Mouse (Mus musculus) lung, postnatal 10 days (tissue): ENCODE measurements around the gene Pkp1.

ENCODE experiments used
- DNase-seq: peaks from one replicate; pipeline ENCODE4 v3.0.0; 2021

Gene Pkp1

DNA sequence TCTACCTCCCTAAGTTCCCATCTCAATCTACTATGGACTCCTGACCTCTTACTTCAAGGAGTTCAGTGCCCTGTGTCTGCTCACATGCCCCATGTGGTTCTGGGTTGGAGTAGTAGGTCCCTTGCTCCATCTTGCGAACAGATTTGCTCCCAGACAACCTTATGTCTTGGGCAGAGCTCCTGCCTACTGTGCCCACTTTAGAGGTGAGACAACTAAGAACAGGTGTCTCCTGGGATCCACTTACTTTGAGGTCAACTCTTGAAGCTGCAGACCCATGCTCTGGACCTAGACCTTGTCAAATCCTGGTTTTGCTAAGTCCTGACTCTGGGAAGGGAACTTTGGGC, 63.7 kb downstream of the Pkp1 start:
- no peak for DNase-seq

GRCm38 (mm10) chr1:135854591-135855343, 64.2 kb downstream of the Pkp1 start:
- DNase-seq: no peak

DNA sequence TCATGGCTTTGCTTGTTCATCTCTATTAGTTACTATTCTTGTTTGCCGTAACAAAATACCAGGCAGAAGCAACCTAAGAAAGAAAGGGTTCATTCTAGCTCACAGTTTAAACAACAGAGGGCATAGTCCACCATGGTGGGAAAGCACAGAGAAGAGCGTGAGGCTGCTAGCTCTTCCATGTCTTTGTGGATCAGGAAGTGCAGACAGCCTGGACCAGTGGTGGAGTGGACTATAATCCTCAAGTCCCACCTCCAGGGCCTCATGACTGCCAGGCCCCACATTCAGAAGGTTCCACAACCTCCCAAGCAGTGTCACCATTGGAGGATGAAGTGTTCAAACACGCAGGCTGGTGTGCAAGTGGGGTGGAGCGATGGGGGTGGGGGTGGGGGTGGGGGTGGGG, 65.8 kb downstream of the Pkp1 start:
- DNase-seq: no peak

GRCm38 (mm10) chr1:135852044-135852756, 66.8 kb downstream of the Pkp1 start:
- no peak for DNase-seq

- peak; percentile 64 for DNase-seq
These were observed 68.1 kb downstream of the Pkp1 start for GRCm38 (mm10) chr1:135850722-135851512.

DNA sequence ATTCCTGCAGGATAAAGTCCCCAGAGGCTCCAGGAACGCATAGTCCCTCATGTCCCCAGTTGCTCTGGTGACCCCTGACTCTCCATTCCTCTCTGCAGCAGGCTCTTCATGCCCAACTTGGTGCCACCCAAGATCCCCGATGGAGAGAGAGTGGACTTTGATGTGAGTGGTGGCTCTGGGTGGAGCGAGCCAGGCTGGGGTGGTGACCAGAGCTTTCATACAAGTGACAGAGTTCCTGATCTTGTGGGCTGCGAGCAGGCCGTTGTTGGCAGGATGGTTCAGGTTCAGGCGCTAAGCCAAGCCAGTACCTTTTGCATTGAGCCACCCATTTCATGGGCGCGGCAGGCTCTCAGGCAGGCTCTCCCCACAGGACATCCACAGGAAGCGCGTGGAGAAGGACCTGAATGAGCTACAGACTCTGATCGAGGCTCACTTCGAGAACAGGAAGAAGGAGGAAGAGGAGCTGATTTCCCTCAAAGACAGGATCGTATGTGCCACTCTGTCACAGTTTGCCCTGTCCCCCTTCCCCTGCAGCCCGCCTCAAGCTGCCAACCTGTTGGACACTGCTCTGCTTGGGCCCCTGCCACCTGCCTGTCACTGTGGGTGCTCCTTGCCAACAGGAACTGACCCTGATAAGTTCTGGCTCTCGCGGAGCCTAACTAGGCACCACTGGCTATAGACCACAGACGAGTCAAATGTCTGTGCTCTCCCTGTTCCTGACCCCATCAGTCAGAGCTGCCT, 71.2 kb downstream of the Pkp1 start:
- DNase-seq: no peak

DNA sequence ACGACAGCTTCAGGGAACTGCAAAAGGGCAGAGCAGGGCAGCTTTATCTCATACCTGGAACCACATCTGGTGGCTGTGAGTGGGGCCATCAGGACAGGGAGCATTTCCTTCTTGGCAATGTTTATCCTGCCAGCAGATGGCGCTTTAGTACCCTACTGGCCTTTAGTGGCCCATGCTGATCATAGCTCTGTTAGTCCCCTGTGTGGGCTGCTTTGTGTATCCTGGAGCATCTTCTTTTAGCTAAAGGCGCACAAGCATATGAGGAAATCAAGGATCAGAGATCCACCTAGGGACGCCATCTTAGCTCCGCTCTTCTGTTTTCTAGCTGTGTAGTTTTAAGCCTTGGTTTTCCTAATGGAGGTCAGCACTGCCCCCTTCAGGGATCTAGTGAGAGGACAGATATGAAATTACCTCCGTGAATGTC, 71.9 kb downstream of the Pkp1 start:
- DNase-seq: peak; percentile 61

DNA sequence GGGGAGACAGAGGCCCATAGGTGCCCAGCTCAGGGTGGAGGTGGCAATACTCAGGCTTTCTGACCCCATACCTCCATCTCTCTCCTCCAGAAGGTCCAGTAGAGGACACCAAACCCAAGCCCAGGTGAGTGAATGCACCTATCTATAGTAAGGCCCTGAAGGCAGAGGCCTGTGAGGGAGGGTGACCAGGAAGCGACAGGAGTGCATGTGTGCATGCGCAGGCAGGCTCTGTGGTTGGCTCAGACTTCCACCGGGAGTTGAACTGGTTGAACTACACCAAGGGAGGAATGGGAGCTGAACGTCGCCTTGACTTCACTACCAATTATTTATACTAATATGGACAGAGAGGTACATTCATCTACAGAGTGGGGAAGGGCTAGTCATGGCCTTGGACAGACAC, 72.4 kb downstream of the Pkp1 start:
- DNase-seq: no peak

DNA sequence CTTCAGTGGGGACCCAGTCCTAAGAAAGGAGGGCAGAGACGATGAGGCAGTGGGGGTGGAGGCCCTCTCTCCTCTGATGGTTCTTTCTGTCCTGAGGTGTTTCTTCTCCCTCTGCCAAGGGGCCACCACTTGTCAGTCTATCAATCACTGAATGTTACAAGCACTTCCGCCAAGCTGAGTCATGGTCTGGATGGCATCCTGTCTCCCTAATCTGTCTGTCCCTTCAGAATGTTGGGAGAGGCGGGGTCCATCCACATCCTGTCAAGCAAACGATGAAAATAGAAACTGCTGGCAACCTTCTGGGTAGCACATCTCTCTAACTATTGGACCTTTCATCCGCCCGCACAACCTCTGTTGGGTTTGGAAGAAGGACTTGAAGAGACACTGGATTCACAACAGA, 74.5 kb downstream of the Pkp1 start:
- peak; percentile 81 for DNase-seq

GRCm38 (mm10) chr1:135843519-135844262, 75.3 kb downstream of the Pkp1 start:
- DNase-seq: no peak

- DNase-seq: no peak
These were observed 78.2 kb downstream of the Pkp1 start for GRCm38 (mm10) chr1:135840675-135841395.

DNA sequence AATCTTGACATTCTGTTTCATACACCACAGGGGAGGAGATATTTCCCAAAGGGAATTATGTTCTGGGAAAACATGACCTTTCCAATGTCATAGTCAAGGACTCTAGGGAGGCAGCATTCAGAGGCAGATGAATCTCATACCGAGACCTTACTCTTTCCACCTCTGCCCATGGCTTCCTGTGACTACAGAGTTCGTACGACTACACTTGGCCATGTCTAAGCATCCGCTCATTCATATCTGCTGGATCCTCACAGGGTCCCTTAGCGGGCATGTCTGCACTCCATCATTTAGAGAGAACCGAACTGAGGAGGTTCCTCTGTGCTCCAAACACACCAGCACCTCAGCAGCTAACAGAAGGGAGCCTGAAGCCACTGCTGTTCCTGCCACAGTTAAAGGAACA, 79.9 kb downstream of the Pkp1 start:
- no peak for DNase-seq

GRCm38 (mm10) chr1:135838626-135839025, 80.4 kb downstream of the Pkp1 start:
- DNase-seq: no peak

DNA sequence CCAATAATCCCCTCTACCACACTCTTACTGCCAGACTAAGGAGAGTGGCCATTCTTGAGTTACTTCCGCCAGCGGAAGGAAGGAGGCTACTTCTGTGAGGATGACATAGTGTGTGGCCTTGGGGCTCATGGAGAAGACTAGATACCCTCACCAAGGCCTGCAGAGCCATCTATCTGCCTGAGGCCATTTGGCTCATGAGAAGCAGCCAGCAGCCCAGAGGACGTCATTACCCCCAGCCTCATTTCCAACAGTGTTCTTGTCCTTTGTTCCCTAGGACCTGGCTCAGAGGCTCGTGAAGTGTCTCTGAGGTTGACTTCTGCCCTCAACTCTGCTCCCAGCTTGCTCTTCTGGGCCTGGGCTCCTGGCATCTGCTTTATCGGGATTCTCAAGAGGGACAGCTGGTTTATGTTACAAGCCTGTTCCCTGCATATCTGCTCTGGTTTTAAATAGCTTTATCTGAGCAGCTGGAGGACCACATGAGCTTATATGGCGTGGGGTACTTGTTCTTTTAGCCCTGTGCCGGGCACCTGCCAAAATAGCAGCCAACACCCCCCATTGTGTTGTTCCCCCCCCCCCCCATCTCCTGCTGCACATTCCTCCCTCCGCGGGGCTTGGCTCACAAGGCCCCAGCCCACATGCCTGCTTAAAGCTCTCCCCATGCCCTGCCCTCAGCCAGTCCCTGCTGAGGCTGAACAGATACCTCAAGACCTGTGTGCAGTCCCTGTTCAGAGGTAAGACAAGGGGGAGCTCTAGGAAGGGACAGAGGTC, 83.1 kb downstream of the Pkp1 start, which contains the start of gene Tnnt2:
Gene Tnnt2 (plus strand): TSS at position 639 of the 768 bp plus-strand sequence.
- no peak for DNase-seq

DNA sequence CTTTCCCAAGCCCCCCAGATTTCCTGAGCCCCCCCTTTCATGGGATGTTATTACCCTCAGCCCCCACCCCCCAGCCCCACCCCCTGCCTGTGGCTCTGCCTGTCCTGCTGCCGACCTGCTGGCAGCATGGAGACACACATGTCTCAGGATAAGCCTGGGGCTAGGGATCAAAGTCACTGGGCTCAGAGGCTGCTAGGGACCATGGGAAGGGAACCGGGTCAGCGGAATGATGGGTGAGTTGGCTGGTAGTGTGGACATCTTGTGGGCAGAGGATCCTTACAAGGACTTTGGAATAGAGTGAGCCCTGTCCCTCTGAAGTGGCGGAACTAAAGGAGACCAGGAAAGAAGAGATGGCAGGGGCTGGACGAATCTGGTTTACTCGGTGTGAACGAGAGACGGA, 84.0 kb downstream of the Pkp1 start:
- no peak for DNase-seq

GRCm38 (mm10) chr1:135834206-135834859, 84.7 kb downstream of the Pkp1 start:
- no peak for DNase-seq

- peak; percentile 57 for DNase-seq
These were observed 90.1 kb downstream of the Pkp1 start for GRCm38 (mm10) chr1:135828918-135829317.

- no peak for DNase-seq
These were observed 97.2 kb downstream of the Pkp1 start for GRCm38 (mm10) chr1:135821780-135822179.
